Mouse (Mus musculus) limb, embryonic 12.5 days (tissue): ENCODE measurements around the gene Nck2. TPM values are rescaled to one million over a fixed set of nuclear protein-coding genes. Genes with fewer than 3 reads are reported as not detected.

Source experiments
- ATAC-seq: fragments of 200-750 bp; cut with Nextera tagmentation; 2 replicates; pipeline ENCODE4 v1.8.0; 2017; ENCODE audit warnings: low read depth, moderate TSS enrichment; ENCODE audit not compliant: insufficient number of reproducible peaks, insufficient read depth, low FRiP score, low TSS enrichment
- H3K27ac ChIP-seq: fragments of 300-500 bp; sonication (generic); 2 replicates; pipeline ENCODE4 v1.5.1; 2016; ENCODE audit warnings: mild to moderate bottlenecking, moderate library complexity
- H3K27me3 ChIP-seq: fragments of 300-500 bp; sonication (generic); 2 replicates; pipeline ENCODE4 v1.6.1; 2016; ENCODE audit warnings: mild to moderate bottlenecking, moderate library complexity
- H3K36me3 ChIP-seq: fragments of 300-500 bp; sonication (generic); 2 replicates; pipeline ENCODE4 v1.6.1; 2016; ENCODE audit warnings: mild to moderate bottlenecking, moderate library complexity
- H3K4me1 ChIP-seq: fragments of 300-500 bp; sonication (generic); replicated peaks from 2 replicates; pipeline ENCODE4 v1.6.1; 2016
- H3K4me2 ChIP-seq: fragments of 300-500 bp; sonication (generic); 2 replicates; pipeline ENCODE4 v1.6.1; 2016; ENCODE audit warnings: mild to moderate bottlenecking, moderate library complexity
- H3K4me3 ChIP-seq: fragments of 300-500 bp; sonication (generic); replicated peaks from 2 replicates; pipeline ENCODE4 v1.5.1; 2016; ENCODE audit warnings: mild to moderate bottlenecking
- H3K9ac ChIP-seq: fragments of 300-500 bp; sonication (generic); replicated peaks from 2 replicates; pipeline ENCODE4 v1.6.1; 2016; ENCODE audit warnings: mild to moderate bottlenecking, moderate library complexity
- H3K9me3 ChIP-seq: fragments of 300-500 bp; sonication (generic); 2 replicates; pipeline ENCODE4 v1.6.1; 2016; ENCODE audit warnings: mild to moderate bottlenecking, moderate library complexity
- WGBS: fragments of 180-500 bp; shearing (Covaris S2); methylation state at CpG from one replicate; pipeline ENCODE4 v1.1.7; 2016; 5-methylcytosine and 5-hydroxymethylcytosine counted together
- polyA plus RNA-seq: library from polyadenylated mRNA; unstranded; fragments of >200 nt; fragmentation: Nextera tagmentation; extraction: Ambion mirVana; gene quantifications from 2 replicates; pipeline ENCODE4 v1.2.1, GENCODE M21; 2016

The Nck2 gene
- polyA plus RNA-seq, 1 experiment from 2014 or later: 63.2 TPM

DNA sequence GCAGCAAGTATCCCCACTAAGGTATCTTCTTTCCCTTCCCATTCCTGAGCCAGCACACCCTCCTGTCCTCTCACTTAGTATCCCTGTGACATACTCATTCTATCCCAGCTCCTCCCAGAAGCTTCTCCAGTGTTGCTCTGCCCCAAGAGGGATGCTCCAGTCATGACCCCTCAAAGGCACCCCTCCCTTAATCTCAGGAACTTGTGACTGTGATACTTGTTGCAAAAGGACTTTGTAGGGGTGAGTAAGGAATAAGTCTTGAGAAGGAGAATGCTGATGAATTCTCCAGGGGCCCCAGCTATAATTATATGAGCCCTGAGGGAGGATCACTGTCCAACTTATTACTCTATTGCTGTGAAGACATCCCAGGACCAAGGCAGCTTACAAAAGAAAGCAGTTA is 7.8 kb upstream of the Nck2 start:
- Histone ChIP-seq H3K4me2 (no peak overlapping the region), H3K4me3 (no peak overlapping the region), H3K9me3 (no peaks in the 10 kb centered on the region), H3K9ac (no peak overlapping the region), H3K27ac (no peak overlapping the region), H3K27me3 (no peaks in the 10 kb centered on the region), H3K36me3 (no peaks in the 10 kb centered on the region), H3K4me1 (no peaks in the 10 kb centered on the region)
- no peak for ATAC-seq

DNA sequence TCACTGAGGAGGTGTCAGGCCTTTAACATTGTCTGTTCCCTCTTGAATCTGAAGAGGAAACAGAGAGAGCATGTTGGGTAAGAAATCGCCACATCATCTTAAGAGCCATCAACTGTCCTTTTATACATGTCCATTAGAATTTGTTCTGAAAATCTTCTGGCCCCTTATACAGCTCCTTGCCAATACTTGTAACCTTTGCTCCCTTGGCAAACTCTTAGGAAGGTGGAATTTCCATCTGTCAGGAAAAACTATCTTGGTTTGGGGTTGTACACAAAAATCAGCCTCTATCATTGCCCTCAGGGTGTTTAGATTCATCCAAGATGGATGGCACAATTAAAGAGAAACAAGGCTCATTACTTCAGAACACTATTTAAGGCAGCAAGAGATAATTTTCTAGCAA is 5.1 kb upstream of the Nck2 start:
- peaks cover 4% of the 10 kb centered on the region; the same call in 1 of the 2 replicates for H3K4me1 ChIP-seq
- no peak overlapping the region for H3K27ac ChIP-seq
- ATAC-seq: no peak
- H3K36me3 ChIP-seq: no peaks in the 10 kb centered on the region
- no peak overlapping the region for H3K9ac ChIP-seq
- no peaks in the 10 kb centered on the region for H3K27me3 ChIP-seq
- H3K4me2 ChIP-seq: no peak overlapping the region
- no peaks in the 10 kb centered on the region for H3K9me3 ChIP-seq
- WGBS: 84% methylated on average over 1 of the region's 1 CpGs
- no peak overlapping the region for H3K4me3 ChIP-seq

DNA sequence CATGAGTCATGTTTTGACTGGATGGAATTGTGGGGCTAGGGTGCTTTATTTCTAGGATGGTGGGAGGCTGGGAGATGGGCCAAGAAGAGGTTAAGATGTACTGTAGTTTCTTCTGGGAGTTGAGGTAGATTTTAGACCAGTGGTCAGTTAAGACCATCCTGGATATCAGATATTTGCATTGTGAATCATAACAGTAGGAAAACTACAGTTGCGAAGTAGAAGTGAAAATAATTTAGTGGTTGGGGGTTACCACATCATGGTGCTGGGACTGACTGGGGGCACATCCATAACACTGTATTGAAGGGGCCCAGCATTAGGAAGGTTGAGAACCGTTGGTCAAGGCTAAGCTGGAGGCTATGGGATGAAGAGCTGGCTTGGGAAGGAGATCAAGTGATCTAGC is 1.8 kb upstream of the Nck2 start:
- no peak overlapping the region for H3K9ac ChIP-seq
- H3K9me3 ChIP-seq: no peaks in the 10 kb centered on the region

DNA sequence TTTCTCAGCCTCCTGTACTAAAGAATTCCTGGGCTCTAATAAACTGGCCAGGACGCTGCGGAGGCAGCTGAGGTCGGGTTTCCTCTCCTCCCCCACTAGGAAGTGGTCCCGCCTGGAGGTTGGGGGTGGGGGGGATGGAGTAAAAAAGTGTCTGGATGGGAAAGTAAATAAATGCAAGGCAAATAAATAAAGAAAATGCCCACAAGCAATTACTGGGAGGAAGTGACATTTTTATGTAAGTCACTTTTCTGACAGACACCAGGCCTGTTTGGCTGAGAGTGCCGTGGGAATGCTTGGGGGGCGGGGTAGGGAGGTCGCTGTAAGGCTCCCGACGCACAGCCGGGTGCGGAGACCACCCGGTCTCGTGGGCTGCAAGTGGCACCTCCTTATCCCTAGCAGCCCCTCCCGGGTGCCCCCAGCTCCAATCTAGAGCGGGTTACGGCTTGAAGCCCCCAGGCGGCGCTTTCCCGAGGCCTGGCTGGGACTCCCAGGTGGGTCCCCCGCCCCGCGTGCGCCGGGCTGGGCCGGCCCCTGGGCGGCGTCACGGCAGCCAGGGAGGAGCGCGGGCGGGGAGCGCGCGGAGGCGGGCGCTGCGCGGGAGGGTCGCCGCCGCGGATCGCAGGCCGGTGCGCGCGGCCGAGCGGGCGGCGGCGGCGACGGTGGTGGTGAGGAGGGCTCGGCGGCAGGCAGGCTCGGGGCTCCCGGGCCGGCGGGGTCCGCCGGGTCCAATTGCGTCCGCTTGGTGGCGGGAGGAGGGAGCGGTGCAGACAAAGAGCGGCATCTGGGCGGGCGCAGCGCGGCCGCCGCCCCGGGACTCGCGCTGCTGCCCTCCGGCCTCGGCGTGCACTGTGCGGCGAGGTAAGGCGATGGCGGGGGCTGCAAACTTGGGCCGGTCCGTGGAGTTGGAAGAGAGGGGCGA is 1.1 kb downstream of the Nck2 start:
- Histone ChIP-seq H3K9me3 (no peaks in the 10 kb centered on the region), H3K4me2 (peak overlapping the region; percentile 88), H3K36me3 (peaks cover 3% of the 10 kb centered on the region; the same call in 1 of the 2 replicates), H3K9ac (peak overlapping the region; percentile 97), H3K27me3 (no peaks in the 10 kb centered on the region), H3K27ac (peak overlapping the region; percentile 98), H3K4me1 (peaks cover 37% of the 10 kb centered on the region), H3K4me3 (peak overlapping the region; percentile 95)
- peak; percentile 91 for ATAC-seq
- under 1% methylated on average over 61 of the region's 86 CpGs for WGBS

More for the DNA sequence above, 1.8 kb upstream of the Nck2 start:
- 94% methylated on average over 2 of the region's 2 CpGs for WGBS
- Histone ChIP-seq H3K27ac (no peak overlapping the region), H3K4me2 (no peak overlapping the region), H3K4me3 (no peak overlapping the region), H3K27me3 (no peaks in the 10 kb centered on the region), H3K36me3 (no peaks in the 10 kb centered on the region), H3K4me1 (peaks cover 21% of the 10 kb centered on the region)
- no peak for ATAC-seq

DNA sequence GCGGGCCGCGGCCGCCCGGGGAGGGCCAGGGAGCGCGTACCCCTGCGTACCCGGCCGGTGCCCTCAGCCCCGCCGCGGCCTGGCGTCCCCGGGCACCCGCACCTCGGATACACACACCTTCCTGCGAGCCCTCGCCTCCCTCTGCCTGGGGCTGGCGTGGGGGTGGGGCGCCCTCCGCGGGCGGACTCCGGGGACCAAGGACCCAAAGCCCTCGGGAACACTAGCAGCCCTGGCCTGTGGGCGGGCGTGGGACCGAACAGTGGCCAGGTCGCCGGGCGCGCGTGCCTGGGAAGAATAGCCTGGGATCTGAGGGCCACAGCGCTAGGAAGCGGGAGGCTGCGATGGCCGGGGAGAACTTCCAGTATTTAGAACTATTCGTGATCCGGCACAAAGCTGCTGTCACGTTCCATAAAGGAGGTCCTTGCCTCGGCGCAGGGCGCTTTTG is 1.7 kb downstream of the Nck2 start:
- peak overlapping the region; percentile 97 for H3K9ac ChIP-seq
- no peaks in the 10 kb centered on the region for H3K9me3 ChIP-seq
- peak overlapping the region; percentile 95 for H3K4me3 ChIP-seq
- peak overlapping the region; percentile 88 for H3K4me2 ChIP-seq
- H3K27me3 ChIP-seq: no peaks in the 10 kb centered on the region
- peak; percentile 70 for ATAC-seq
- peak overlapping the region; percentile 98 for H3K27ac ChIP-seq
- H3K4me1 ChIP-seq: peaks cover 44% of the 10 kb centered on the region
- under 1% methylated on average over 44 of the region's 44 CpGs for WGBS
- H3K36me3 ChIP-seq: peaks cover 3% of the 10 kb centered on the region; the same call in 1 of the 2 replicates

DNA sequence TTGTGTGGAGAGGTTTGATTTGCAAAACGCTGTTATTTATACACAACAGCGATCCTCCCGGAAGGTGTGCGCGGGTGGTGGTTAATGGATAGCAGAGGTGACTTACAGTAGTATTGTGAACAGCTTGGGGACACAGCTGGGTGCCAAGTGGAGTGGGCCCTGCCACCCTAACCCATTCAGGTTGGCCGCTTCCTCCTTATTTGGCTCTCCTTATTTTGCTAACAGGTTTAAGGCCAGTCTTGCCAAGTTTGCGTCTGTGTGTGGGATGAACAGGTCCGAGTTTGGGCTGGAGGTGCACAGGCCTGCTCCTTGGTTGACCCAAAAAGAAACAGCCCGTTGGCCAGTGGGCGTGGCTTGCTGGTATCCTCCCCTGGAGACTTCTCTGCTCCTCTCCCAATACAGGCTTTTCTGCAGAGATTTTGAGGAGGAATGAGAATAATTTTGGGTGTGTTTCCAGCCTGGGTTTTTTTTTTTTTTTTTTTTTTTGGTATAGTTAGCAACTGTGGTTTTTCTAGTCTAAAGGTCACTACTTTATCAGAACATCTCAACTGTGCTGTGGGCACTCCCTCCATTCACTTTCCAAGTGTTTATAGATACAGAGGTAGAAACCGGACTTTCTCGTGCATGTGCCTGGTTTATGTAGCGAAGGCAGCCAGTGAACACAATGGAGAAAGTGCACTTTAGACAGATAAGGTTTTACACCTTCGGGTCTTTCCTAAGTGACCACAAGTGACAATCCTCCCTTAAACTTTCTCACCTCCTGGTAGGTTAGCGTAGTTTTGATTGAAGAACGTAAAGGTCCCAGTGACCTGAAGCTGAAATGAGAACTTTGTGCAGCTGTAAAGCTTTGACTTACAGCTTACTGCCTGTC is 2.6 kb downstream of the Nck2 start:
- no peak for ATAC-seq
- Histone ChIP-seq H3K27me3 (no peaks in the 10 kb centered on the region), H3K36me3 (peaks cover 3% of the 10 kb centered on the region; the same call in 1 of the 2 replicates), H3K4me1 (peaks cover 45% of the 10 kb centered on the region), H3K9ac (peak overlapping the region; percentile 97), H3K4me3 (peak overlapping the region; percentile 95), H3K27ac (peak overlapping the region; percentile 98), H3K9me3 (no peaks in the 10 kb centered on the region), H3K4me2 (peak overlapping the region; percentile 88)
- WGBS: 10% methylated on average over 16 of the region's 16 CpGs

DNA sequence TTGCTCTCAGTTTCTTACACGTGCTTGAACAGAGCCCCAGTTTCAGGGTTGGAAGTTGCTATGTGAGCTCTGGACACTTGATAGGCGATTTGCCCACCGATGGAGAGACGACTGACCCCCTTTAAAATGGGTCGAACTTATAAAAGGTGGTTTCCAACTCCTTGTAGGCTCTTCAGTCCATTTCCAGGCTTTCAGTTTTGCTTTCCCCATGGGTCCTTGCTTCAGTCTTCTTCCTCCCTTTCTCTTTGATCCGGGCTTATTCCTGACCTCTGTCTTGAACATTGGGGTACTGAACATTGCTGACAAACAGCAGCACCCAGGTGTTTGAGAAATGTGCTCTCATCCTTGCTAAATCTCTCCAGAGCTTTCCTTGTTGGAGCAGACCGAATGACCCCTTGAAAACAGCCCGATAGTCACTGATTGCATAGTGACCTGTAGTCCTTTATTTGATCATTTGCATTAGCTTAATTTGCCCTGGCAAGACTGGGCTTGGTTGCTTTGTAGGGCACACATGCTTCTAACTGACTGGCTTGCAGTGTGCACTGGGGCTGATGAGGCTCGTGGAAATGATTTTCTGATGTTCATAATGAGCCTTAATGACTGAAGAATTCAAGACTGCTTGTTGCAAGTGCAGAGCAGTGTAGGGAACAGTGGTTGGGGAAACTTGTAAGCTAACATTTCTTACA is 3.4 kb downstream of the Nck2 start:
- Histone ChIP-seq H3K9me3 (no peaks in the 10 kb centered on the region), H3K9ac (peak overlapping the region; percentile 97; the same call in 1 of the 2 replicates), H3K4me3 (peak overlapping the region; percentile 95), H3K36me3 (peaks cover 3% of the 10 kb centered on the region; the same call in 1 of the 2 replicates), H3K27me3 (no peaks in the 10 kb centered on the region), H3K4me2 (peak overlapping the region; percentile 88), H3K4me1 (peaks cover 45% of the 10 kb centered on the region), H3K27ac (no peak overlapping the region)
- 26% methylated on average over 9 of the region's 9 CpGs for WGBS
- no peak for ATAC-seq

DNA sequence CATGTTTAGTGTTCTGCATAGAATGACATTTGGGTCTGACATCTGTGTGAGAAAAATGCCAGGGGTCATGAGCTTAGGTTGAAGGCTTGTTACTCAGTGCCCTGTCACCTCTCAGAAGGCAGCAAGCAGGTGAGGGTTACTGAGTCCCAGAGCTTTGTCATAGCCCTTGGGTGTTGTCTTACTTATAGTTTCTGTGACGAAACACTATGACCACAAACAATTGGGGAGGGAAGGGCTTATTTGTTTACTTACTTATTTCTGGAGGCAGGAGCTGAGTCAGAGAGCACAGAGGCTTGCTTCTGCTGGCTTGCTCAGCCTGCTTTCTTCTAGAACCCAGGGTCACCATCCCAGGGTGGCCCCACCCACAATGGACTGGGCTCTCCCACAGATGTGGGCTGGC is 6.4 kb downstream of the Nck2 start:
- no peak overlapping the region for H3K9ac ChIP-seq
- WGBS: 83% methylated on average over 1 of the region's 1 CpGs
- no peak overlapping the region for H3K4me3 ChIP-seq
- H3K27me3 ChIP-seq: no peaks in the 10 kb centered on the region
- H3K4me2 ChIP-seq: no peak overlapping the region
- ATAC-seq: no peak
- H3K36me3 ChIP-seq: peaks cover 3% of the 10 kb centered on the region; the same call in 1 of the 2 replicates
- H3K27ac ChIP-seq: no peak overlapping the region
- H3K4me1 ChIP-seq: peaks cover 46% of the 10 kb centered on the region
- H3K9me3 ChIP-seq: no peaks in the 10 kb centered on the region

DNA sequence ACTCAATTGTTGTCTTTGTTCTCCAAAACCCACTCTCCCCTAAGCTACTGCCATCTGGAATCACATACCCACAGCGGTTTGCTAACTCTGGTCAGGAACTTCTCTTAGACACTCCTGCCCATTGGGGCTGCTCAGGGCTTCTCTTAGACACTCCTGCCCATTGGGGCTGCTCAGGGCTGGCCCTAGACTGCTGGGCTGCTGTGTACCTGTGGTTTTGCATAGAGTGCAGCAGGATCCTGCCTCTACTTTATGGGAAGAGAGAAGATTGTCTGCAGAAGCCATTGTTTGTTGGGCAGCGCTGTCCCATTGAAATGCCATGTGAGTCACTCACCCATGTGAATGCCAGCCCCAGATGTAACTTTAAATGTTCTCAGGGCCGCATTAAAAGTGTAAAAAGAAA is 9.3 kb downstream of the Nck2 start:
- WGBS: 90% methylated on average over 3 of the region's 3 CpGs
- H3K4me1 ChIP-seq: peaks cover 34% of the 10 kb centered on the region

DNA sequence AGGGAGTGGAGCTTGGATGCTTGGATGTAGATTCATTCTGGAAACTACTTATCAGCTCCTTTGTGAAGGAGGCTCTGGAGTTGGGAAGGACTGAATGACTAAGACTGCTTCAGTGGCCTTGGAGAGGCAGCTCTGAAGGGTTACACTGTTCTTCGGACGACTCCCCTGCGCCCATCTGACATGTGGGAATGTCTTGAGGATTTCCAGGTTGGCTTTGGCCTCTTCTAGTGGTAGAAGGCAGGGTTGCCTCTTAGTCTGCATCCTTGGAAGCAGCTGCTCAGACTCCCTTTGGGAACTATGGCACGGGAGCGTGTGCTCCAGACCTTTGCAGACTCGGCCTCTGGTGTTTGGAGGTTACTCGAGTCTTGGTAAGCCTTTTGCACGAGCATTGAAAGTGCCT is 10.4 kb downstream of the Nck2 start:
- WGBS: 73% methylated on average over 8 of the region's 8 CpGs
- Histone ChIP-seq H3K4me3 (no peak overlapping the region), H3K36me3 (no peaks in the 10 kb centered on the region), H3K9me3 (no peaks in the 10 kb centered on the region), H3K4me1 (peaks cover 32% of the 10 kb centered on the region), H3K27me3 (no peaks in the 10 kb centered on the region), H3K27ac (no peak overlapping the region), H3K4me2 (no peak overlapping the region), H3K9ac (no peak overlapping the region)
- no peak for ATAC-seq

More for the DNA sequence above, 9.3 kb downstream of the Nck2 start:
- ATAC-seq: no peak
- H3K4me3 ChIP-seq: no peak overlapping the region
- H3K4me2 ChIP-seq: no peak overlapping the region
- H3K9me3 ChIP-seq: no peaks in the 10 kb centered on the region
- no peak overlapping the region for H3K27ac ChIP-seq
- H3K36me3 ChIP-seq: peaks cover under 1% of the 10 kb centered on the region; the same call in 1 of the 2 replicates
- H3K9ac ChIP-seq: no peak overlapping the region
- H3K27me3 ChIP-seq: no peaks in the 10 kb centered on the region
